Mouse (Mus musculus) hindbrain, embryonic 11.5 days (tissue): ENCODE measurements around the gene Cpe. TPM values are rescaled to one million over a fixed set of nuclear protein-coding genes. Genes with fewer than 3 reads are reported as not detected.

Source experiments
- ATAC-seq: fragments of 200-750 bp; cut with Nextera tagmentation; 2 replicates; pipeline ENCODE4 v1.8.0; 2017; ENCODE audit warnings: mild to moderate bottlenecking, moderate TSS enrichment, moderate library complexity; ENCODE audit not compliant: low FRiP score
- DNase-seq: peaks from one replicate; pipeline ENCODE4 v3.0.0-alpha.2; 2015; ENCODE audit warnings: low spot score
- H3K27ac ChIP-seq: fragments of 300-500 bp; sonication (generic); 2 replicates; pipeline ENCODE4 v1.5.1; 2014; ENCODE audit warnings: mild to moderate bottlenecking, low read depth, low read length
- H3K27me3 ChIP-seq: fragments of 300-500 bp; sonication (generic); 2 replicates; pipeline ENCODE4 v1.6.1; 2014; ENCODE audit warnings: mild to moderate bottlenecking, low read length, moderate library complexity, mixed read lengths; ENCODE audit not compliant: control insufficient read depth, insufficient read depth
- H3K36me3 ChIP-seq: fragments of 300-500 bp; sonication (generic); 2 replicates; pipeline ENCODE4 v1.6.1; 2014; ENCODE audit warnings: mild to moderate bottlenecking, low read length, moderate library complexity, mixed read lengths; ENCODE audit not compliant: control insufficient read depth, insufficient read depth
- H3K4me1 ChIP-seq: fragments of 300-500 bp; sonication (generic); replicated peaks from 2 replicates; pipeline ENCODE4 v1.6.1; 2014; ENCODE audit warnings: low read length, mixed read lengths; ENCODE audit not compliant: control insufficient read depth, insufficient read depth
- H3K4me2 ChIP-seq: fragments of 300-500 bp; sonication (generic); replicated peaks from 2 replicates; pipeline ENCODE4 v1.6.1; 2014; ENCODE audit warnings: mild to moderate bottlenecking, low read depth, low read length
- H3K4me3 ChIP-seq: fragments of 300-500 bp; sonication (generic); 2 replicates; pipeline ENCODE4 v1.5.1; 2014; ENCODE audit warnings: low read depth, low read length
- H3K9ac ChIP-seq: fragments of 300-500 bp; sonication (generic); 2 replicates; pipeline ENCODE4 v1.6.1; 2014; ENCODE audit warnings: low read depth, low read length
- H3K9me3 ChIP-seq: fragments of 300-500 bp; sonication (generic); 2 replicates; pipeline ENCODE4 v1.6.1; 2016; ENCODE audit warnings: low read length; ENCODE audit not compliant: control insufficient read depth
- WGBS: fragments of 180-500 bp; shearing (Covaris S2); extraction: QIAGEN DNeasy Blood & Tissue Kit; methylation state at CpG from one replicate; pipeline ENCODE4 v1.1.7; 2014; 5-methylcytosine and 5-hydroxymethylcytosine counted together
- polyA plus RNA-seq: library from polyadenylated mRNA; unstranded; fragments of >200 nt; fragmentation: Nextera tagmentation; extraction: Ambion mirVana; gene quantifications from 2 replicates; pipeline ENCODE4 v1.2.1, GENCODE M21; 2014

Cpe gene
- polyA plus RNA-seq, 1 experiment from 2014 or later: 268 TPM

GRCm38 (mm10) chr8:64648063-64648462, 44.8 kb downstream of the Cpe start:
- H3K27me3 ChIP-seq: no peaks in the 10 kb centered on the region
- no peak overlapping the region for H3K27ac ChIP-seq
- H3K4me1 ChIP-seq: no peaks in the 10 kb centered on the region
- no peak overlapping the region for H3K4me3 ChIP-seq
- ATAC-seq: no peak
- no peak overlapping the region for H3K9ac ChIP-seq
- no peaks in the 10 kb centered on the region for H3K9me3 ChIP-seq
- no peak overlapping the region for H3K4me2 ChIP-seq
- H3K36me3 ChIP-seq: no peaks in the 10 kb centered on the region
- no peak for DNase-seq
- WGBS: 82% methylated on average over 4 of the region's 4 CpGs

- Histone ChIP-seq H3K9ac (no peak overlapping the region), H3K4me3 (no peak overlapping the region), H3K4me2 (no peak overlapping the region), H3K27me3 (no peaks in the 10 kb centered on the region), H3K36me3 (no peaks in the 10 kb centered on the region), H3K27ac (no peak overlapping the region), H3K9me3 (no peaks in the 10 kb centered on the region), H3K4me1 (no peaks in the 10 kb centered on the region)
- WGBS: 95% methylated on average over 3 of the region's 3 CpGs
- no peak for DNase-seq
- no peak for ATAC-seq
Observed at GRCm38 (mm10) chr8:64647148-64647547, 45.7 kb downstream of the Cpe start.

- H3K4me3 ChIP-seq: no peak overlapping the region
- no peaks in the 10 kb centered on the region for H3K36me3 ChIP-seq
- no peak overlapping the region for H3K4me2 ChIP-seq
- no peak overlapping the region for H3K9ac ChIP-seq
- WGBS: 94% methylated on average over 5 of the region's 5 CpGs
- H3K27me3 ChIP-seq: no peaks in the 10 kb centered on the region
- no peak for DNase-seq
- no peak for ATAC-seq
- H3K27ac ChIP-seq: no peak overlapping the region
- H3K4me1 ChIP-seq: no peaks in the 10 kb centered on the region
- H3K9me3 ChIP-seq: no peaks in the 10 kb centered on the region
Observed at GRCm38 (mm10) chr8:64646421-64646820, 46.4 kb downstream of the Cpe start.

- H3K9me3 ChIP-seq: no peaks in the 10 kb centered on the region
- no peak overlapping the region for H3K9ac ChIP-seq
- no peak for DNase-seq
- WGBS: 89% methylated on average over 12 of the region's 12 CpGs
- no peak for ATAC-seq
- no peak overlapping the region for H3K4me2 ChIP-seq
- H3K27ac ChIP-seq: no peak overlapping the region
- H3K4me1 ChIP-seq: no peaks in the 10 kb centered on the region
- no peaks in the 10 kb centered on the region for H3K27me3 ChIP-seq
- H3K36me3 ChIP-seq: no peaks in the 10 kb centered on the region
- H3K4me3 ChIP-seq: no peak overlapping the region
Observed at GRCm38 (mm10) chr8:64644108-64645005, 48.5 kb downstream of the Cpe start.

DNA sequence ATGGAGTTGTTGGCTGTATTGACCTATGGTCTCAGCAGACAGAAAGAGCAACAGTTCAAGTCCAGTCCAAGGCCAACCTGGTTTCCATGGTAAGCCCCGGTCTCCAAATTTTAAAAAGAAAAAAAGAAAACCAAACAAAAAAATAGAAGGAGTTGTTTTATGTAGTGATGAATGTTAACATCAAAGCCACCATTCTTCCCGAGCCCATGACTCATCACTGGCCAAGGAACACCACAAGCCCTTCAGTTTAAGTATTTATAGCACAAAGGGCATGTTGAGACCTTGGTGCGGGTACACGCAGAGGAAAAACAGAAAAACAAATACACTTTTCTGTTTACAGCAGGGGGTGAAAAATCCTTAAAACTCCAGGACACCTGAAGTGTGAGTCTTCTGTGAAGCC, 49.5 kb downstream of the Cpe start:
- ATAC-seq (no peak), DNase-seq (no peak)
- no peaks in the 10 kb centered on the region for H3K36me3 ChIP-seq
- H3K27ac ChIP-seq: no peak overlapping the region
- no peaks in the 10 kb centered on the region for H3K9me3 ChIP-seq
- WGBS: 91% methylated on average over 4 of the region's 4 CpGs
- H3K4me3 ChIP-seq: no peak overlapping the region
- no peaks in the 10 kb centered on the region for H3K4me1 ChIP-seq
- no peaks in the 10 kb centered on the region for H3K27me3 ChIP-seq
- H3K4me2 ChIP-seq: no peak overlapping the region
- H3K9ac ChIP-seq: no peak overlapping the region

DNA sequence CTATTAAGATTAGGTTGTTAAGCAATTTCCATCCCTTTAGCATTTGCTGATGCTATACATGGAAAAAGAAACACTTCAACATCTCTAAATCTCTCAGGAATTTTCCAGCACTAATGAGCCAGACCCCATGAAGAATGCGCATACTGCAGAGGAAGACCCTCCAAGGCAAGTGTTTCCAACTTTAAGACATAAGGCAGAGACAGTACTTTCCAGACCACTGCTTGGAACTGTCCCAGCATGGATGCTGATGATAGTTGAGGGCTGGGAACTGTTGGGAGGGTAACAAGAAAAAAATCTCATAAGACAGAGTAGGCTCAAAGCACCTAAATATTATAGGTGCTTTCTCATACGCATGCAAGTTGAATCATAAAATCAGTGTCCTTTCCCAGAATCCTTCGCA, 50.1 kb downstream of the Cpe start:
- no peaks in the 10 kb centered on the region for H3K9me3 ChIP-seq
- no peak overlapping the region for H3K4me2 ChIP-seq
- ATAC-seq (no peak), DNase-seq (no peak)
- H3K9ac ChIP-seq: no peak overlapping the region
- WGBS: 92% methylated on average over 3 of the region's 3 CpGs
- no peak overlapping the region for H3K27ac ChIP-seq
- no peaks in the 10 kb centered on the region for H3K4me1 ChIP-seq
- no peaks in the 10 kb centered on the region for H3K27me3 ChIP-seq
- H3K36me3 ChIP-seq: no peaks in the 10 kb centered on the region
- H3K4me3 ChIP-seq: no peak overlapping the region

DNA sequence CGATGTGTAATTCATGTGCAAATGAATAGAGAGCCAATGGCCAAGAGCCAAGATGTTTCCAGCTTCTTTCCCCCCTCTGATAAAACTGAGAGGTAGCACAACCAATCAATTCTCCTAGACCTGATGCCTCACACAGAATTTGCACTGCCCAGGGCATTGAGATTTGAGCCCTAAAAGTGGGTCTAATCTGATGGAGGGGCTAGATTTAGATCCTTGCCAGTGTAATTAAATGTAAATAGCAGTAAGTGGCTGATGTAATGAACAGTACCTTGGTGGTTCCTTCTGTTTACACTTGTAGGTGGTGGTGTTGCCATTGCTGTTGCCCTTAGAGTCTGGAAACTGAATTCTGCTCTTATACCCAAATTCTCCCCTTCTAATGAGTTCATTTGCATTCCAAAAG, 52.3 kb downstream of the Cpe start:
- no peak for DNase-seq
- Histone ChIP-seq H3K9me3 (no peaks in the 10 kb centered on the region), H3K4me3 (no peak overlapping the region), H3K4me2 (no peak overlapping the region), H3K27me3 (no peaks in the 10 kb centered on the region), H3K27ac (no peak overlapping the region), H3K4me1 (no peaks in the 10 kb centered on the region), H3K9ac (no peak overlapping the region), H3K36me3 (no peaks in the 10 kb centered on the region)
- no peak for ATAC-seq
- WGBS: 86% methylated on average over 1 of the region's 1 CpGs

DNA sequence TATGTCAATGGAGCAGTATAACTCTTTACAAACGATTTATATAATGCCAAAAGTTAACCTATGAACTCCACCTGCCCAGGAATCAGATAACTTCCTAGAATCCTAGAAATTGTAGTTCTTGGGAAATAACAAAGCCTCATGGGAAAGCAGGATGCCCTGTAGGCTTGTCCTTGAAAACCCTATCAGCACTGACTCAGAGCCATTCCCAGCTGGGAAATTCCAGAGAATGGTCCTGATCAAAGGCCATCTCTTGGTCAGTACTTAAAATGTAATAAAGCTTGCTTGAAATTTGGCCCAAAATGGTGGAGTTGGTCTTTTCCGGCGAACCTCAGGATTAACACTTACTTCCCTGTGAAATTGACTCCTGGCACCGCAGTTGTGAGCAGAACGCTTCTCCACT, 53.2 kb downstream of the Cpe start:
- Histone ChIP-seq H3K36me3 (no peaks in the 10 kb centered on the region), H3K4me1 (no peaks in the 10 kb centered on the region), H3K4me2 (no peak overlapping the region), H3K9ac (no peak overlapping the region), H3K27me3 (no peaks in the 10 kb centered on the region), H3K9me3 (no peaks in the 10 kb centered on the region), H3K27ac (no peak overlapping the region), H3K4me3 (no peak overlapping the region)
- WGBS: 96% methylated on average over 5 of the region's 5 CpGs
- DNase-seq (no peak), ATAC-seq (no peak)

DNA sequence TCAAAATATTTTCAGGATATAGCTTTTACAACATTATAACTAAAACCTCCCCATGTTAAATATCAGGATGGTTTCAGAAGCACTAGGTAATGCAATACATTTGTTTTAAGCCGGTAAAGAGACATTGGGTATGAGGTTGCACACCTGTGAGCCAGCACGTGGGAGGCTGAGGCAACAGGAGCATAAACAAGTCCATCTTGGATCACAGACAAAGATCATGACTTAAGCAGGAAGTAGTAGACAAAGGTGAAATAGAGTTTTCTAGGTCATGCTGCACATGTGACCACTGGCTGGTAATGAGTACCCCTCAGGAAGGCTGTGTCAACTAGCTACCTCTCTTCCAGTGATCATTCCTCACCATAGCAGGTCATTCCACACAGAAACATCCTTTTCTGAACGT, 58.0 kb downstream of the Cpe start:
- no peak overlapping the region for H3K9ac ChIP-seq
- H3K27me3 ChIP-seq: no peaks in the 10 kb centered on the region
- 83% methylated on average over 3 of the region's 3 CpGs for WGBS
- DNase-seq (no peak), ATAC-seq (no peak)
- no peak overlapping the region for H3K4me2 ChIP-seq
- H3K36me3 ChIP-seq: no peaks in the 10 kb centered on the region
- H3K4me3 ChIP-seq: no peak overlapping the region
- no peak overlapping the region for H3K27ac ChIP-seq
- H3K9me3 ChIP-seq: no peaks in the 10 kb centered on the region
- H3K4me1 ChIP-seq: no peaks in the 10 kb centered on the region
